Mouse (Mus musculus) G1E (cell line): ENCODE measurements around the gene Socs3. TPM values are rescaled to one million over a fixed set of nuclear protein-coding genes. Genes with fewer than 3 reads are reported as not detected.

Experiments
- ATAC-seq: 2 replicates; pipeline ENCODE4 v1.8.0; 2016; ENCODE audit warnings: mild to moderate bottlenecking; ENCODE audit not compliant: insufficient number of reproducible peaks, poor library complexity, low FRiP score, severe bottlenecking; ENCODE audit errors: extremely low read depth
- DNase-seq: peaks from one replicate; pipeline ENCODE4 v3.0.0; 2012; ENCODE audit warnings: low spot score
- H3K27me3 ChIP-seq: 2 replicates; pipeline ENCODE4 v1.6.1; 2012; ENCODE audit warnings: mild to moderate bottlenecking, low read length, inconsistent platforms; ENCODE audit not compliant: insufficient read depth
- H3K36me3 ChIP-seq: replicated peaks from 2 replicates; pipeline ENCODE3; 2012; ENCODE audit warnings: mild to moderate bottlenecking, inconsistent platforms
- H3K4me1 ChIP-seq: 2 replicates; pipeline ENCODE4 v1.6.1; 2012; ENCODE audit warnings: low read depth, low read length, inconsistent platforms, mixed read lengths; ENCODE audit not compliant: insufficient read depth
- H3K4me3 ChIP-seq: 2 replicates; pipeline ENCODE4 v1.5.1; 2012; ENCODE audit warnings: low read depth, mild to moderate bottlenecking, inconsistent platforms, low read length, moderate library complexity, mixed read lengths
- H3K9me3 ChIP-seq: replicated peaks from 2 replicates; pipeline ENCODE4 v1.6.1; 2012; ENCODE audit warnings: inconsistent platforms
- CTCF ChIP-seq: IDR thresholded peaks from 2 replicates; pipeline ENCODE4 v1.5.1; 2012; ENCODE audit warnings: low read depth, low read length, inconsistent platforms, mixed read lengths
- GATA1 ChIP-seq: IDR thresholded peaks from 2 replicates; pipeline ENCODE4 v1.6.1; 2012; ENCODE audit warnings: borderline replicate concordance, low read length, inconsistent platforms, mixed read lengths
- GATA2 ChIP-seq: IDR thresholded peaks from 2 replicates; pipeline ENCODE4 v1.6.1; 2012; ENCODE audit warnings: low read depth, low read length, inconsistent platforms, borderline replicate concordance
- POLR2AphosphoS5 ChIP-seq: IDR thresholded peaks from 2 replicates; pipeline ENCODE4 v1.6.1; 2012; ENCODE audit warnings: low read depth, low read length, inconsistent platforms; ENCODE audit not compliant: insufficient replicate concordance
- TAL1 ChIP-seq: conservative IDR thresholded peaks from 2 replicates; pipeline ENCODE4 v1.6.1; 2012; ENCODE audit warnings: low read depth, low read length, inconsistent platforms, mixed read lengths
- polyA plus RNA-seq: library from polyadenylated mRNA; stranded (reverse); fragments of >175 nt; gene quantifications from 2 replicates; pipeline ENCODE4 v1.2.3, GENCODE M21; 2012
- total RNA-seq, 2 experiments: library from RNA; stranded (forward) in 1 of 2; stranded (reverse) in 1 of 2; fragments of 200-1000 nt in 1 of 2; fragments of >200 nt in 1 of 2; fragmentation: Nextera tagmentation in 1 of 2; gene quantifications; 2 replicates each; pipeline ENCODE4 v1.2.3; 2014 to 2017

Socs3 gene
- total RNA-seq (2014; fragmentation: Nextera tagmentation) (1.3 TPM in 1 of 2 replicates, not detected in the other), total RNA-seq (2017) (3.8 and 5.6 TPM in 2 replicates), polyA plus RNA-seq (2.5 and 2.9 TPM in 2 replicates)

DNA sequence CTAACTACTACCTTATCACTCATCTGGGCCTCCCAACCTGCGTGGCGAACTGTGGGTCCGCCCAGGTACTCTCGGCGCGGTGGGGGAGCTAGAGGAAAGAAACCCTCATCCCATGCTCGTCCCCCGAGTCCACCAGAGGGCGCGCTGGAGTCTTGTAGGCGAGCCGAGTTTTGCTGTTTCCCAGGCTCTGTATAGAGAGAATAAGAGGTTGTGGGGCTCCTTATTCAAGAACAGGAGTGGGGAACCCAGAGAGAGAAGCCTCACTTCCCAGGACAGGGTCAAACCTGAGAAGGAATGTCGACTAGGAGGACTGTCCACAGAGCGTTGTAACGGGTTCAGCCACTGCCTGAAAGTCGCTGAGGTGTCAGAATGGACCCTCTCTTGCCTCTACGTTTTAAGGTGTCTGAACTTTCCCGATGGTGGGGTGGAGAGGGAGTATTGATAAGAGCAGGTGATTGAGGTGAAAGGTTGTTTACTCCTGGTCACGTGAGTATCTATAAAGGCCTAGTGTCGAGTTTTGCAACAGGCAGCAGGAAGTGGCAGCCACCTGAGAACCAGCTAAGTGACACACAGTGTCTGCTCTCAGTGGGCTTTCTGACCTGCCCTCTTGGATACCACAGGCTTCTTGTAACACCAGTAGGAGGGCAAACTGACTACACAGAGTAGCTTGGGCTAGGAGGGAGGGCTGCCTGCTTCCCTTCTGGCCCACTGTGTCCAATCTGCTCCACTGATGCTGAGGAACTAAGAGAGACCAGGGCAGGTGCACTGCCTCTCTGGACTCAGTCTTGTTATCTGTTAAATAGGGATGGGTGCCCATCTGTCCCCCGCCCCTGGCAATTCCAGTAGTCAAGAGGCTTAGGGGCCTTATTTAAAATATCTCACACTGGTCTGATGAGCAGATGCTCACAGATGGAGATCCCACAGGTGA, at the start of gene Socs3:
TSS of gene Socs3 (minus strand) at position 103 of the 928 bp plus-strand sequence.
- ATAC-seq = peak; percentile 51; the same call in 1 of the 2 replicates
- peak; percentile 84 for DNase-seq
- peaks cover 9% of the 10 kb centered on the region for H3K9me3 ChIP-seq
- H3K36me3 ChIP-seq = peaks cover 26% of the 10 kb centered on the region
- peaks cover 64% of the 10 kb centered on the region for H3K27me3 ChIP-seq
- TF ChIP-seq GATA2 (no peak), CTCF (peak; percentile 66; the same call in 1 of the 2 replicates)
- peak within 1 kb of the TSS; percentile 74 for H3K4me3 ChIP-seq
- H3K4me1 ChIP-seq = peaks cover 46% of the 10 kb centered on the region

DNA sequence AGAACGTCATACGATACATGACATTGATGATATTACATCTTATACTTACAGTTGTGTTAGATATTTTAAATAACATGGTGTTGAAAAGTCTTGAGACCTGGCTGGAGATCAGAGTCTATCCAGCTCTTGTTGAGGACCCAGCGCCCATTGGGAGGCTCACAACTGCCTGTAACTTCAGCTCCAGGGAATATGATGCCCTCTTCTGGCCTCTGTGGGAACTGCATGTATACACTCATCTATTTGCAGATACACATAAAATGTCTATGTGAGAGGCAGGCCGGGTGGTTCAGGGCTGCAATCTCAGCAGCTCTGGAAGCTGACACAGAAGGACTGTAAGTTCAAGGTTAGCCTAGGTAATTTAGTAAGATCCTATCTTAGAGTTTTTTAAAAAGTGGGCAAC, 48.5 kb upstream of the Socs3 start:
- H3K27me3 ChIP-seq = no peaks in the 10 kb centered on the region

GRCm38 (mm10) chr11:118015381-118016145, 45.7 kb upstream of the Socs3 start:
- Histone ChIP-seq H3K4me1 (peaks cover 14% of the 10 kb centered on the region), H3K36me3 (peaks cover 100% of the 10 kb centered on the region), H3K27me3 (no peaks in the 10 kb centered on the region), H3K4me3 (no peak overlapping the region), H3K9me3 (no peaks in the 10 kb centered on the region)
- no peak for ATAC-seq
- no peak for TF ChIP-seq GATA2
- no peak for TF ChIP-seq POLR2AphosphoS5
- TF ChIP-seq TAL1 = no peak
- no peak for TF ChIP-seq GATA1
- TF ChIP-seq CTCF = no peak
- DNase-seq = no peak

More for the DNA sequence above, 48.5 kb upstream of the Socs3 start:
- Histone ChIP-seq H3K4me3 (no peak overlapping the region), H3K4me1 (peaks cover 9% of the 10 kb centered on the region), H3K9me3 (no peaks in the 10 kb centered on the region), H3K36me3 (peaks cover 100% of the 10 kb centered on the region)
- no peak for DNase-seq
- ATAC-seq = no peak
- TF ChIP-seq GATA2 = no peak
- TF ChIP-seq GATA1 = no peak
- TF ChIP-seq POLR2AphosphoS5 = no peak
- peak; percentile 34; the same call in 1 of the 2 replicates for TF ChIP-seq CTCF
- TF ChIP-seq TAL1 = no peak

DNA sequence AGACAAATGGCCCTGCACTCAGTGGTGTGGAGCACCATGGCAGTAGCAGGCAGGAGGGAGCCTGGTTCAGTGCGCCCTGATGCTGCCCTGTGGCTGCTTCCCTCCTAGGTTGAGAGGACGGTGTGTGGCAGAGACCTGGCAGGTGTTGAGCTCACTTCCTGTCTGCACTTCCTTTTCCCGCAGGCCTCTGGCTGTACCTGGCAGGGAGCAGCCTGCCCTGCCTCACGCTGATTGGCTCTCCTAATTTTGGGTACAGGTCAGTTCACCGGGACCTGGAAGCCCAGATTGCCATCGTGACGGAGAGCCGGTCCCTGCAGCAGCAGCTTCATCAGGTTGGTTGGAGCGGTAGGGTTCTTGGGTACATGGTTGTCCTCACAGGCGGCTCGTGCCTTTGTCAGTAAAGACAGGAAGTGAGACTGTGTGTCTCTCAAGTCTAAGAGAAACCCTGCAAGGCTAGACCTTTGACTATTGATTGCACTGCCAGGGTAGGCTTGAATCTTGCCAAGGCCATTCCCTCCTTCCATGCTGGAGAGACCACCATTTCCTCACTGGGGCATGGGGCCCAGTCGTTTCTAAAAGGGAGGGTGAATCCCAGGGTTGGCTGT, 44.6 kb upstream of the Socs3 start:
- H3K36me3 ChIP-seq = peaks cover 100% of the 10 kb centered on the region
- peaks cover 17% of the 10 kb centered on the region for H3K4me1 ChIP-seq
- no peak overlapping the region for H3K4me3 ChIP-seq
- no peak for ATAC-seq
- no peak for DNase-seq
- H3K27me3 ChIP-seq = no peaks in the 10 kb centered on the region
- H3K9me3 ChIP-seq = no peaks in the 10 kb centered on the region
- TF ChIP-seq GATA2 = no peak
- TF ChIP-seq CTCF = no peak
- no peak for TF ChIP-seq GATA1
- TF ChIP-seq POLR2AphosphoS5 = no peak
- TF ChIP-seq TAL1 = no peak

DNA sequence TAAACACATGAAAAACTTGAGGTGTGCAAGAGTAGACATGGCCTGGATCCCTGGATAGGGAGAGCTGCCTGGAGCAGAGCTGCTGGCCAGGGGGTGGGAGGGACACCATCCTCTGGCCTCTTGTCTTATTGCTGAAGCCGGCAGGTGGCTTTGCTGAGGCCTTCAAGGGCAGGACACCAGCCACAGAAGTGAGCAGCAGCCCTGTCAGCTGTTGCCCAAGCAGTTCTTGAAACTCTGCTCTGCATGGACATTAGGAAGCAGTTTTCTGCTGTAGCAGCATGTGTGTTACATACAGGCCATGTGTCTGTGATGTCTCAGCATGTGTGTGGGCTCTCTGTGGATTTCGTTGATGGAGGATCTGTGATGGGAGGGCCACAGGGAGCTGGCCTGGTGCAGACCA, 43.5 kb upstream of the Socs3 start:
- Histone ChIP-seq H3K36me3 (peaks cover 100% of the 10 kb centered on the region), H3K9me3 (no peaks in the 10 kb centered on the region), H3K4me1 (peaks cover 26% of the 10 kb centered on the region), H3K27me3 (no peaks in the 10 kb centered on the region), H3K4me3 (no peak overlapping the region)
- no peak for TF ChIP-seq CTCF
- no peak for TF ChIP-seq TAL1
- no peak for TF ChIP-seq GATA2
- no peak for TF ChIP-seq POLR2AphosphoS5
- TF ChIP-seq GATA1 = no peak
- no peak for DNase-seq
- ATAC-seq = no peak

DNA sequence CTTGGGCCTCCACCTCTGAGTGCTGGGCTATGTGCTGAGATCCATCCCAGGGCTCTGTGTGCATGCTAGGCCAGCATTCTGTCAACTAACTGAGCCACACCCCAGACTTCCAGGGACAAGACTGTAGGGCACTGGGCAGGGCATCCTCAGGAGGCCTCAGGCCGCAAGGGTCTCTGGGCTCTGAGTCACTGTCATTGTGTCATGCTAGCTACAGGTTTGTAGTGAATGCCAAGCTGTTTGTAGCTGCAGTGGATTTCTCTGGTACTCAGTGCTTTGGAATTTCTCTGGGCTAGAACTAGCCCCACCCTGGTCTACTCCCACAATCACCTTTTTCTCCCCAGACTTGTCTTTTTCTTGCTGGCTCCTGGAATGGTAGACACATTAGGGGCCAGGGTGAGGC, 42.7 kb upstream of the Socs3 start:
- no peak overlapping the region for H3K4me3 ChIP-seq
- H3K36me3 ChIP-seq = peaks cover 100% of the 10 kb centered on the region
- ATAC-seq = no peak
- DNase-seq = no peak
- no peak for TF ChIP-seq TAL1
- TF ChIP-seq POLR2AphosphoS5 = no peak
- TF ChIP-seq CTCF = no peak
- no peak for TF ChIP-seq GATA1
- TF ChIP-seq GATA2 = no peak
- H3K4me1 ChIP-seq = peaks cover 33% of the 10 kb centered on the region
- H3K27me3 ChIP-seq = no peaks in the 10 kb centered on the region
- H3K9me3 ChIP-seq = no peaks in the 10 kb centered on the region
